Mouse (Mus musculus): ENCODE measurements around the gene Hspa4l. TPM values are rescaled to one million over a fixed set of nuclear protein-coding genes. Genes with fewer than 3 reads are reported as not detected.

The Hspa4l gene
- 47.8 and 55.3 TPM in 2 replicates for polyA plus RNA-seq (2015; fragmentation: Nextera tagmentation; extraction: Ambion mirVana)

DNA sequence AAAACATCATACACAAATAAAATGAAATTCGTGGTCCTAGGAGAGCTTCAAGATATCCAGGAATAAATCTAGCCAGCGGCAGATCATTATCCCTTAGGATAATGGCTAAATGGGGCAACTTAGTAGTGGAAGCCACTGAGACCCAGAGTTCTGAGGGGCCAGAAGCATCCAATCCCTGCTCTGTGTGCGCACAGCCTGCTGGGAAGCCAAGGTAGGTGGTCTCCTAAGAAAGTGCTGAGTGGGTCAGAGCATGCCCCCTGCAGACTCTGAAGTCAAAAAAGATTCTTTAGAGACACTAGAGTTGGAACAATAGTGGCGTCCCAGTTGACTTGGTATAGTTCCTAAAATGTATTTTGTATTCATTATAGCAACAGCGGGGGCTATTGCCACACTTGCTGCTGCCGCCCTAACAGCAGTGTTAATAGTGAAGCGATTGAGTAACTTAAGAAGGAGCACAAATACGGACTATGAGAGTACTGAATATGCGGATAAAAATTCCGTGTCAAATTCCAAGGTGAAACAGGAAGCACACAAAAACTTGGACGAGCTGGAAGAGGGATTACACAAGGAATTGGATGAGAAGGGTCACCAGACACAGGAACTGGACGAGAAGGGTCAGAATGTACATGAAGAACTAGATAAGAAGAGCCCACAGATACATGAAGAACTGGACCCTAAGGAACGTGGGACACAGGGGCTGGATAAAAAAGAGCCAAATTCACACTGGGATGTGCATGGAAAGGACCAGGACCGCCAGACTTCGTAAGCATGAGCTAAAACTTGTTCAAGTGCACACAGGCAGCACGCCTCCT, at the start of gene Hspa4l:
TSS of gene Hspa4l (plus strand) at position 472 of the 812 bp plus-strand sequence.
- peak within 1 kb of the TSS; percentile 84 for H3K9ac ChIP-seq
- H3K27ac ChIP-seq (replicated peaks), result peak within 1 kb of the TSS; percentile 94
- peaks cover 21% of the 10 kb centered on the region for H3K4me1 ChIP-seq (replicated peaks)
- peak within 1 kb of the TSS; percentile 85 for H3K4me3 ChIP-seq
- no peak for ATAC-seq (ENCODE audit: low read depth)
- 21% methylated on average over 16 of the region's 16 CpGs for WGBS
- peak within 1 kb of the TSS; percentile 86 for H3K4me2 ChIP-seq
- no peaks in the 10 kb centered on the region for H3K27me3 ChIP-seq
- H3K36me3 ChIP-seq, result no peaks in the 10 kb centered on the region
- no peaks in the 10 kb centered on the region for H3K9me3 ChIP-seq

DNA sequence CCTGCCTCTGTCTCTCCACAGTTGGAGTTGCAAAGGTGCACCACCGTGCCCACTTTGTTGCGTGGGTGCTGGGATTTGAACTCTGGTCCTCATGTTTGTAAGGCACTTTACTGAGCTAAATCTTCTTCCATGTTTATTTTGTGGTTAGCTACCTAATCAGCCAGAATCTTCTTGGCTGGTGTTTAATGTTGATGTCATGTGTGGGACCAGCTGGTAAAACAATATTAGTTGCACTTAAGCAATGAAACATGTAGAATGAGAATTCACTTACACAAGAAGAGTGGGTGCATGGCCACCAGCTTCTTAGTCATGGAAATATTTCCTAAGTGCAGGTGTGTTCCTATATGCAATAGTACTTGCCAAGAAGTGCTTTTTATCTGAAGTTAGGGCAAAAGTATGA, 49.1 kb upstream of the Hspa4l start:
- Histone ChIP-seq H3K4me2 (no peak overlapping the region), H3K27me3 (no peaks in the 10 kb centered on the region), H3K9ac (no peak overlapping the region), H3K27ac (replicated peaks) (no peak overlapping the region), H3K9me3 (no peaks in the 10 kb centered on the region), H3K4me1 (replicated peaks) (no peaks in the 10 kb centered on the region), H3K4me3 (no peak overlapping the region), H3K36me3 (peaks cover 25% of the 10 kb centered on the region; the same call in 1 of the 2 replicates)
- ATAC-seq (ENCODE audit: low read depth), result no peak
- WGBS, result 95% methylated on average over 2 of the region's 2 CpGs

DNA sequence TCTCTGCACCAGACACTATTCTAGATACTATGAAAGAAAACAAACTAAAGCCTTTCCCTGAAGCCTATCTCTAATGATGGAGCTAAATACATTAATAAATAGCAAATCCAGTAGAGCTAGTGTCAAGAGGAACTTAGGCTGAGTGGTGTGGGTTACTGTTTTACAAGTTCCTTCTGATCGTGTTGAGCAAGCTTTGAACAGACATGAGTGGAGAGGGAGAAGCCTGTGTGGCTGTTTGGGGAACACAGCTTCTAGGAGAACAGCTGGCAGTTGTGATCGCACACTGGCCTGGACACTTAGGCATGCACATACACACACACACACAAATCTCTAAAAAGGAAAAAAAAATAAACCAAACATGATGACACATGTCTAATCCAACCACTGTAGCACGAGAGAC, 45.5 kb upstream of the Hspa4l start:
- H3K27ac ChIP-seq (replicated peaks), result no peak overlapping the region
- no peaks in the 10 kb centered on the region for H3K4me1 ChIP-seq (replicated peaks)
- ATAC-seq (ENCODE audit: low read depth), result no peak
- no peak overlapping the region for H3K4me3 ChIP-seq
- peaks cover 16% of the 10 kb centered on the region; the same call in 1 of the 2 replicates for H3K36me3 ChIP-seq
- no peak overlapping the region for H3K9ac ChIP-seq
- H3K27me3 ChIP-seq, result no peaks in the 10 kb centered on the region
- 88% methylated on average over 3 of the region's 3 CpGs for WGBS
- no peak overlapping the region for H3K4me2 ChIP-seq
- no peaks in the 10 kb centered on the region for H3K9me3 ChIP-seq

DNA sequence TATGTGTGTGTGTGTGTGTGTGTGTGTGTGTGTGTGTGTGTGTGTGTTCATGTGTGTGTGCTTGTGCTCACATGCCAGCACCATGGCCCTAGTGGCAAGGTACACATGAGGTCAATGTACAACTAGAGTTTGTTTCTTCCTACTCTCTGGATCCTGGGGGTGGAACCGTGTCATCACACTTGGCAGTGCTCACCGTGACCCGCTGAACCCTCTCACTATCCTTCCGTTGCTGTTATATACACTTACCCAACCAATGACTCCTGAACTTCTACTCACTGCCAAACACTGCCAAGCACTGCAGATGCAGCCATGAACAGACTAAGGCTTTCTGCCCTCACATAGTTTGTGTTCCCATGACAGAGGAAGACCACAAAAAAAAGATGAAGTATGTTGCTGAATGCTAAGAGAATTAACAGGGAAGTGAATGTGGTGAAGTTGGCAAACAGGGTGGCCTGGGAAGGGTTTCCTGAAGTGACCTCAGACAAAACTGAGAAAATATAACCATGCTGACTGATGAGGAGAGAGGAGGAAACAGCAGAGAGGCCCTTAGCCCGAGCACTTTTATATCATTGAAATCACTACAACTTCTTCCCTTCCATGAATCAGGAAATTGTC, 39.4 kb upstream of the Hspa4l start:
- ATAC-seq (ENCODE audit: low read depth), result no peak
- Histone ChIP-seq H3K4me2 (no peak overlapping the region), H3K9me3 (no peaks in the 10 kb centered on the region), H3K27ac (replicated peaks) (no peak overlapping the region), H3K36me3 (no peaks in the 10 kb centered on the region), H3K4me1 (replicated peaks) (no peaks in the 10 kb centered on the region), H3K4me3 (no peak overlapping the region), H3K9ac (no peak overlapping the region), H3K27me3 (no peaks in the 10 kb centered on the region)
- 93% methylated on average over 5 of the region's 5 CpGs for WGBS

DNA sequence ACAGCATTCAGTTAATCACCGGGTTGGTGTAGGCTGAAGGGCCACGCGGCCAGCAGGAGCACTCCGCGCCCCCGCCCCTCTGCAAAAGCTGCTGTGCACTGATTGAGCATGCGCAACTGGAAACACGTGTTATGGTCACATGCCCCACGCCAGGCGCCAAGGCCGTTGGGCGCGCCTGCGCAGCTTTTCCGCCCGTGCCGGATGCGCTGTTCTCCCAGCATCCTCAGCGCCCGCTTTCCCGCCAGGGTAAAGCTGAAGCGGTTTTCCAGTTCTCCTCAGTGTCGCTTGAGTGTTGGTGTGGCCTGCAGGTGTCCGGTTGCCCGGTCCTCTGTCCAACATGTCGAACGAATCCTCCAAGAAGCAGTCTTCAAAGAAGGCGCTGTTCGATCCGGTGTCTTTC, 35.6 kb upstream of the Hspa4l start, which contains the start of gene Slc25a31:
TSS of gene Slc25a31 (plus strand) at position 201 of the 400 bp plus-strand sequence.
- ATAC-seq (ENCODE audit: low read depth), result no peak
- Histone ChIP-seq H3K27me3 (no peaks in the 10 kb centered on the region), H3K4me1 (replicated peaks) (no peaks in the 10 kb centered on the region), H3K36me3 (no peaks in the 10 kb centered on the region), H3K4me3 (no peak within 1 kb of the TSS), H3K4me2 (no peak within 1 kb of the TSS), H3K9me3 (no peaks in the 10 kb centered on the region), H3K27ac (replicated peaks) (no peak within 1 kb of the TSS), H3K9ac (no peak within 1 kb of the TSS)
- 89% methylated on average over 30 of the region's 30 CpGs for WGBS

DNA sequence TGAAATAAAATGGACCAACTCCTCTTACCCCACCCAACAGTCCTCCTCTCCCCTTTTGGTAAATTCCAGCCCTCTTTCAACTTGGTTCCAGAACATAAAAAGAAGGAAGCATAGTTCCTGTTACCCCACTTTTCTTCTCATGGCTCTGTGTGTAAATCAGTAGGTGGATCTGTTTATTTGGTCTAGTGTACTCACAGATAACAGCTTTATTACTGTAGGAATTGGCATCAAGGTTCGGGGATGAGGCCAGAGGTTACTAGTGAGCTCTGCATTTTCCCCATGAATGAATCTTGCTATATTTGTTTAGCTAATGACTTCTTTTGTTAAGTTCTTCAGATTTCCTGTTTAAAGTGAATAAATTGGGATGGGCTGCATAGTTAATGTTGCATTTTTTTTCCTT, 28.2 kb upstream of the Hspa4l start:
- Histone ChIP-seq H3K4me2 (no peak overlapping the region), H3K4me1 (replicated peaks) (no peaks in the 10 kb centered on the region), H3K27ac (replicated peaks) (no peak overlapping the region), H3K9ac (no peak overlapping the region), H3K36me3 (no peaks in the 10 kb centered on the region), H3K4me3 (no peak overlapping the region), H3K27me3 (no peaks in the 10 kb centered on the region), H3K9me3 (no peaks in the 10 kb centered on the region)
- ATAC-seq (ENCODE audit: low read depth), result no peak
- WGBS, result 48% methylated on average over 1 of the region's 1 CpGs

DNA sequence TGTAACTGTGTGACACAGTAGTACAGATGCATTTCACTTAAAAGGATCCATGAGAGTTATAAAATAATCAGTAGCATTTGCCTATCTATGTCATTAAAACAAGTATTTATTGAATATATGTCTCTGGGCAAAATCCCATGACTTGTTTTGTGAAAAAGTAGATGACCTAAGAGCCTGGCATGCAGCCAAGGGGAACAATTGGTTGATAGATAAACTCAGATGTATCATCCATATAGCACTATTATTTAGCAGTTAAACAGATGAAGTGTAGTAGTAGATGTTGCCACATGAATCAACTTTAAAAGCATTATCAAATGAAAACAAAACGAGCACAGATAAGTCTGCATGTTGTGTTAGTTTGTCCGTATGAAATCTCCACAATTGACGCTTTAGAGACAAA, 25.3 kb upstream of the Hspa4l start:
- Histone ChIP-seq H3K9me3 (no peaks in the 10 kb centered on the region), H3K27me3 (no peaks in the 10 kb centered on the region), H3K27ac (replicated peaks) (no peak overlapping the region), H3K9ac (no peak overlapping the region), H3K4me2 (no peak overlapping the region), H3K36me3 (no peaks in the 10 kb centered on the region), H3K4me3 (no peak overlapping the region), H3K4me1 (replicated peaks) (no peaks in the 10 kb centered on the region)
- 85% methylated on average over 3 of the region's 3 CpGs for WGBS
- ATAC-seq (ENCODE audit: low read depth), result no peak

DNA sequence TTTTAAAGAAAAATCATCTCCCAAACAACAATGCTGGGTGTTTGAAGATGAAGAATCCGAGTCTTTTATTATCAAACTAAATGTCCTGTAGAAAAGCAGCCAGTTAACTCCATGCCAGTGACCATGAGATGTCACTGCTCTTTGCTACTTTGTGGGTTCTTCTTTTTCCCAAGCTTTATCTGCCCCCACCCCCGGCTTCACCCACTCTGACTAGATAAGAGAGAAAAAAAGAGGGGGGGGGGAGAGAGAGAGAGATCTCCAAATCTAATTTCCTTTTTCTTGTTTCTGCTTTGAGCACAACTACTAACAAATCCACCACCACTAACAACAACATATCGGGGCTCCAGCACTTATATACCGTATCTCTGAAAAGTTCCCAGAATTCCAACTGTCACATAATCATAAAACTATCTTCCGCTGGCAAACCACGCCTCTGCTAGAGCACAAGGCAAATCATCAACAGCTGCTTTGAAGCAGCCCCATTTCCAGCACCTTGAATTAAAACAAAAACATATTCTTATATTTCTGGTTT, 5.8 kb upstream of the Hspa4l start:
- no peak for ATAC-seq (ENCODE audit: low read depth)
- no peaks in the 10 kb centered on the region for H3K9me3 ChIP-seq
- H3K4me1 ChIP-seq (replicated peaks), result no peaks in the 10 kb centered on the region
- WGBS, result 87% methylated on average over 6 of the region's 6 CpGs
- no peak overlapping the region for H3K9ac ChIP-seq
- H3K36me3 ChIP-seq, result no peaks in the 10 kb centered on the region
- H3K27ac ChIP-seq (replicated peaks), result no peak overlapping the region
- H3K27me3 ChIP-seq, result no peaks in the 10 kb centered on the region
- H3K4me2 ChIP-seq, result no peak overlapping the region
- no peak overlapping the region for H3K4me3 ChIP-seq

DNA sequence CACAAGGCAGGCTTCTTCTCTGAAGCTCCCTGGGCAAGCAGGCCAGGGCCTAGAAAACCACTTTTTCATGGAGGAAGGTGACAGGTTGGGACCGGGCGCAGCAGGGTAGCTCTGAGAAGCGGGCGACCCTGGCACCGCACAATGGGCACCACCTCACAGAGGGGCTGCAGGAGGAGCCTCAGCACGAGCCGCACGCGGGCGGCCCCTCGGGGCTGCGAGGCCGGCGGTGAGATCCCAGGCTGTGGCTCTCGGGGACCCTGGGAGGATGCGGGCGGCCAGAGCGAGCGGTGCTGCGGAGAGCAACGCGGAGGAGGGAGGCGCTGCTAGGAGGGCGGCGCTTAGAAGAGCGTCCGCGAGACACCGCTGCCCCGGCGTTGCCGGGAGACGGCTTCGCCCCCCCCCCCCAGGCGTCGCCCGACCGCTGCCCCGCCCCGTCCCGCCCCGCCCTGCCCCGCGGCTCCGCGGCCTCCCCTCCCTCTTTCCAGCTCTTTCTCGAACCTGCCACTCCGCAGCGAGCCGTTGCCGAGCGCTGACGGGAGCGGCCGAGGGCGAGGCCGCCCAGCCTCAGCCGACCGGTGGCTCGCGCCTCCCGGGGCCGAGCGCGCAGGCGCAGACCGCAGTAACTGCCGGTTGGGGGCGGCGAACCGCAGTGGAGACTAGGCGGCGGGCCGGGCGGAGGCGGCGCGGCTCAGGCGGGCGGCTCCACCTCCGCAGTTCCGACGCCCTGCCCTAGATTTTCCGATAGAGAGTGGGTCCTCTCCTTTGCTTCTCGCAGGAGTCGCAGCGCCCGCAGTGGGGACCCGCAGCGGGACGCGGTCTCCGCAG, 753 bp downstream of the Hspa4l start:
- Histone ChIP-seq H3K9ac (peak overlapping the region; percentile 84), H3K27me3 (no peaks in the 10 kb centered on the region), H3K36me3 (no peaks in the 10 kb centered on the region), H3K4me1 (replicated peaks) (peaks cover 21% of the 10 kb centered on the region), H3K4me2 (peak overlapping the region; percentile 86), H3K27ac (replicated peaks) (peak overlapping the region; percentile 94), H3K4me3 (peak overlapping the region; percentile 85), H3K9me3 (no peaks in the 10 kb centered on the region)
- under 1% methylated on average over 71 of the region's 93 CpGs for WGBS
- ATAC-seq (ENCODE audit: low read depth), result peak; percentile 97

DNA sequence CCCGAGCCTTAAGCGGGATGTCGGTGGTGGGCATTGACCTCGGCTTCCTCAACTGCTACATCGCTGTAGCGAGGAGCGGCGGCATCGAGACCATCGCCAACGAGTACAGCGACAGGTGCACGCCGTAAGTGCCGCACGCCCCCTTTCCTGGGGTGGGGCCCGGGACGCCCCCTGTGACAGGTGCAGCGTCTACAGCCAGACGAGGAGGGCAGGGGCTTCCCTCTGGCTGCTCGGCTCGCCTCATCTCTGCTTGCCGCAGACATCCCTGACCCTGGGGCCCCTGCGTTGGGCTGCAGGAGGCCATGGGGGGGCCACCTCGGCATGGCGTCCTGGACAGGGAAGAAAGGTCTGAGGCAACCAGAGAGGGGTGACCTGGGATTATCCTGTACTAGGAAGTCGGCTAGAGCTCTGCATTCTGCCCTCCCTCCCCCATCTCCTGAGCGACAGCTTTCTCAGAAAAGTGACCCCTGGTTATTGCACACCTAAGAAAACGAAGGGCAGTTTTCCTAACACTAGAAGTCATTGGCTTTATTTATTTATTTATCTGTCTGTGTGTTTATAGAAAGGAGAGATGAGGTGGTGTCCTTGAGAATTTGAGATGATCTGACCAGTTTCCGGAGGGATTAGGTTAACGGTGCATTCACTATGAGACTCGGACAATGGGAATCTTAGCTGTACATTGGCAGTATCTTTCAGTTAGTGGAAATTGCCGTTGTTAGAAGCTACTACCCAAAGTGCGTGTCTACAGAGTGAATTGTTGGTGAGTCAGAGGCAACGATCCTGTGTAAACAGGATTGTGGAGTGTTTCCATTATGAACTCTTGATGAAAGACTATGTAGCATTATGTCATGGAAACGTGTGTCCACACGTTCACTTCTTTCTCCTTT, 1.6 kb downstream of the Hspa4l start:
- Histone ChIP-seq H3K36me3 (no peaks in the 10 kb centered on the region; the same call in 1 of the 2 replicates), H3K27ac (replicated peaks) (peak overlapping the region; percentile 94), H3K9me3 (no peaks in the 10 kb centered on the region), H3K27me3 (no peaks in the 10 kb centered on the region), H3K4me1 (replicated peaks) (peaks cover 21% of the 10 kb centered on the region), H3K9ac (peak overlapping the region; percentile 84), H3K4me2 (peak overlapping the region; percentile 86), H3K4me3 (peak overlapping the region; percentile 85)
- ATAC-seq (ENCODE audit: low read depth), result peak; percentile 70
- 2% methylated on average over 37 of the region's 37 CpGs for WGBS

DNA sequence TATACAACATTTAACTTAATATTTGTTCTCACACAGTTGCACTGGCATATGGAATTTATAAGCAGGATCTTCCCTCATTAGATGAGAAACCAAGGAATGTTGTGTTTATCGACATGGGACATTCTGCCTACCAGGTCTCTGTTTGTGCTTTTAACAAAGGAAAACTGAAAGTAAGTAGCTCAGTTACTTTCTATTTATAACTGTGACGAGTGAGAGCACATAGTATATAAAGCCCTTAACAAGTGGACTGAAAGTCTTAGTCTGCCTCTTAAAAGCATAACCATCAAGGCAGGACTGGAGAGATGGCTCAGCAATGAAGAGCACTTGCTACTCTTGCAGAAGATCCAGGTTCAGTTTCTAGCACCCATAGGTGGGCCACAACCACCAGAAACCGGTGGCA, 16.5 kb downstream of the Hspa4l start:
- Histone ChIP-seq H3K9ac (no peak overlapping the region), H3K27ac (replicated peaks) (no peak overlapping the region), H3K36me3 (peaks cover 63% of the 10 kb centered on the region), H3K4me1 (replicated peaks) (no peaks in the 10 kb centered on the region), H3K9me3 (no peaks in the 10 kb centered on the region), H3K4me3 (no peak overlapping the region), H3K27me3 (no peaks in the 10 kb centered on the region), H3K4me2 (no peak overlapping the region)
- no peak for ATAC-seq (ENCODE audit: low read depth)
- 92% methylated on average over 3 of the region's 3 CpGs for WGBS

Measured in neural tube, embryonic 13.5 days (tissue).